Comparison of ENCODE assay signal across 21 mouse cellular contexts in genomic region chr10:28178876-28179275, GRCm38 (mm10).
DNase-seq lines count a peak whose midpoint lies in the region; ATAC-seq and TF ChIP-seq lines count a peak whose summit lies in the region.
"Had no signal": no experiment of that assay in that cellular context is flagged by ENCODE, and none has a peak within 500 bp of the region (broad histone marks: within the 10 kb centered on the region; RNA-seq: fewer than 3 reads in every experiment).

No protein-coding gene starts in this region.

- peaks cover 8% of the 10 kb centered on the region for H3K4me1 ChIP-seq in liver, adult 2 months (ENCODE audit: control insufficient read depth, insufficient read depth, low read length)
- no peaks in the 10 kb centered on the region for H3K4me1 ChIP-seq in liver, embryonic 12.5 days
- H3K4me1 ChIP-seq: embryonic facial prominence, embryonic 15.5 days; hindbrain, embryonic 12.5 days; liver, embryonic 13.5 days; midbrain, embryonic 12.5 days had no signal

- H3K27me3 ChIP-seq in liver, adult 2 months (ENCODE audit: control insufficient read depth, insufficient read depth, low read length): no peaks in the 10 kb centered on the region
- no peaks in the 10 kb centered on the region for H3K27me3 ChIP-seq in liver, embryonic 12.5 days (replicated peaks)
- H3K27me3 ChIP-seq: embryonic facial prominence, embryonic 15.5 days; hindbrain, embryonic 12.5 days; limb, embryonic 12.5 days; liver, embryonic 13.5 days; midbrain, embryonic 12.5 days had no signal

- H3K36me3 ChIP-seq in liver, adult 2 months (ENCODE audit: control insufficient read depth, insufficient read depth, low read length): no peaks in the 10 kb centered on the region
- no peaks in the 10 kb centered on the region for H3K36me3 ChIP-seq in liver, embryonic 12.5 days
- H3K36me3 ChIP-seq: embryonic facial prominence, embryonic 15.5 days; hindbrain, embryonic 12.5 days; limb, embryonic 12.5 days; liver, embryonic 13.5 days; midbrain, embryonic 12.5 days had no signal

- 68% methylated on average over 4 of the region's 4 CpGs for WGBS in liver, adult 2 months
- 26% methylated on average over 4 of the region's 4 CpGs for WGBS in liver, embryonic 12.5 days (ENCODE audit: insufficient replicate concordance)

- H3K4me2 ChIP-seq in liver, embryonic 12.5 days: no peak overlapping the region
- H3K4me2 ChIP-seq: embryonic facial prominence, embryonic 15.5 days; hindbrain, embryonic 12.5 days; limb, embryonic 12.5 days; liver, embryonic 13.5 days; midbrain, embryonic 12.5 days had no signal

- no peak for DNase-seq in frontal cortex, postnatal 10 days (ENCODE audit: low spot score in 2 of 2)
- peak; percentile 19 to 53 for DNase-seq in layer of hippocampus, adult 18-20 months (ENCODE audit: low spot score in 2 of 2)
- DNase-seq in layer of hippocampus, postnatal 14 days (ENCODE audit: low spot score in 2 of 2): no peak
- DNase-seq in liver, adult 2 months (ENCODE audit: extremely low read depth, low read depth, low spot score): peak; percentile 18
- DNase-seq in gastrocnemius, postnatal 25 days: no peak
- DNase-seq: adrenal gland, postnatal 14 days; cerebellum, adult 8-10 months; heart, postnatal 10 days; kidney, postnatal 25 days; liver, embryonic 13.5 days; lung, adult 2 months; lung, postnatal 14 days; thymus, postnatal 25 days had no signal

- H3K4me3 ChIP-seq in liver, adult 2 months (ENCODE audit: insufficient read depth, low read depth, low read length): no peak overlapping the region
- H3K4me3 ChIP-seq in liver, embryonic 12.5 days: no peak overlapping the region
- H3K4me3 ChIP-seq: embryonic facial prominence, embryonic 15.5 days; hindbrain, embryonic 12.5 days; limb, embryonic 12.5 days; liver, embryonic 13.5 days; midbrain, embryonic 12.5 days had no signal

- peak; percentile 86 for ATAC-seq in frontal cortex, adult (ENCODE audit: low TSS enrichment)
- ATAC-seq in liver, embryonic 12.5 days: no peak
- ATAC-seq: forebrain, embryonic 14.5 days; intestine, postnatal 0 days had no signal

- no peak overlapping the region for H3K9ac ChIP-seq in liver, adult 2 months (ENCODE audit: low read depth, low read length)
- H3K9ac ChIP-seq in liver, embryonic 12.5 days: no peak overlapping the region
- H3K9ac ChIP-seq: embryonic facial prominence, embryonic 15.5 days; hindbrain, embryonic 12.5 days; limb, embryonic 12.5 days; liver, embryonic 13.5 days; midbrain, embryonic 12.5 days had no signal

- peaks cover 17% of the 10 kb centered on the region; the same call in 1 of the 2 replicates for H3K79me2 ChIP-seq in liver, adult 2 months (ENCODE audit: control insufficient read depth, insufficient read depth, low read length)

- no peak for TF ChIP-seq CTCF in liver, adult 2 months (IDR thresholded peaks at IDR 0.05; ENCODE audit: low read depth, low read length)

- no peak overlapping the region for H3K27ac ChIP-seq in liver, adult 2 months (replicated peaks; ENCODE audit: insufficient read depth, low read depth, low read length)
- H3K27ac ChIP-seq in liver, embryonic 12.5 days: no peak overlapping the region
- H3K27ac ChIP-seq: embryonic facial prominence, embryonic 15.5 days; hindbrain, embryonic 12.5 days; limb, embryonic 12.5 days; liver, embryonic 13.5 days; midbrain, embryonic 12.5 days had no signal

- no peak for TF ChIP-seq POLR2A in liver, adult 2 months (IDR thresholded peaks at IDR 0.05; ENCODE audit: extremely low read depth, insufficient read depth, low read length)

- no peaks in the 10 kb centered on the region for H3K9me3 ChIP-seq in liver, embryonic 12.5 days (replicated peaks)
- H3K9me3 ChIP-seq: embryonic facial prominence, embryonic 15.5 days; hindbrain, embryonic 12.5 days; limb, embryonic 12.5 days; liver, embryonic 13.5 days; midbrain, embryonic 12.5 days had no signal

Comparison
In these comparisons a context has a peak if more than half of its experiments do, and no peak if none do; other contexts are left out.
1. DNase-seq: peak in layer of hippocampus, adult 18-20 months (2 of 2) and liver, adult 2 months (single experiment); none in frontal cortex, postnatal 10 days (0 of 2), layer of hippocampus, postnatal 14 days (0 of 2) and gastrocnemius, postnatal 25 days (single experiment).